Mouse (Mus musculus) embryonic facial prominence, embryonic 13.5 days (tissue): Measurements from ENCODE around the gene Phf5a. TPM values are rescaled to one million over a fixed set of nuclear protein-coding genes. Genes with fewer than 3 reads are reported as not detected.

Source experiments
- ATAC-seq: fragments of 200-750 bp; cut with Nextera tagmentation; 2 replicates; pipeline ENCODE4 v1.8.0; 2017; ENCODE audit warnings: low read depth; ENCODE audit not compliant: insufficient number of reproducible peaks, insufficient read depth, low FRiP score, low TSS enrichment
- H3K27ac ChIP-seq: fragments of 300-500 bp; sonication (generic); 2 replicates; pipeline ENCODE4 v1.5.1; 2015; ENCODE audit warnings: moderate library complexity, mild to moderate bottlenecking, inconsistent platforms
- H3K27me3 ChIP-seq: fragments of 300-500 bp; sonication (generic); 2 replicates; pipeline ENCODE4 v1.6.1; 2015; ENCODE audit warnings: mild to moderate bottlenecking, inconsistent platforms
- H3K36me3 ChIP-seq: fragments of 300-500 bp; sonication (generic); 2 replicates; pipeline ENCODE4 v1.6.1; 2015; ENCODE audit warnings: mild to moderate bottlenecking, inconsistent platforms
- H3K4me1 ChIP-seq: fragments of 300-500 bp; sonication (generic); 2 replicates; pipeline ENCODE4 v1.6.1; 2015; ENCODE audit warnings: inconsistent platforms
- H3K4me2 ChIP-seq: fragments of 300-500 bp; sonication (generic); 2 replicates; pipeline ENCODE4 v1.6.1; 2015; ENCODE audit warnings: moderate library complexity, mild to moderate bottlenecking, inconsistent platforms
- H3K4me3 ChIP-seq: fragments of 300-500 bp; sonication (generic); 2 replicates; pipeline ENCODE4 v1.5.1; 2015; ENCODE audit warnings: mild to moderate bottlenecking, inconsistent platforms
- H3K9ac ChIP-seq: fragments of 300-500 bp; sonication (generic); 2 replicates; pipeline ENCODE4 v1.6.1; 2015; ENCODE audit warnings: mild to moderate bottlenecking, inconsistent platforms
- H3K9me3 ChIP-seq: fragments of 300-500 bp; sonication (generic); 2 replicates; pipeline ENCODE4 v1.6.1; 2016; ENCODE audit warnings: inconsistent platforms
- WGBS: fragments of 180-500 bp; shearing (Covaris S2); methylation state at CpG from one replicate; pipeline ENCODE4 v1.1.7; 2015; ENCODE audit warnings: mixed read lengths; 5-methylcytosine and 5-hydroxymethylcytosine counted together
- polyA plus RNA-seq: library from polyadenylated mRNA; unstranded; fragments of >200 nt; fragmentation: Nextera tagmentation; extraction: Ambion mirVana; gene quantifications from 2 replicates; pipeline ENCODE4 v1.2.1, GENCODE M21; 2015

Gene Phf5a
- polyA plus RNA-seq, 1 experiment from 2014 or later: 172 TPM

GRCm38 (mm10) chr15:81904939-81905338 is 33.2 kb upstream of the Phf5a start:
- WGBS: 34% methylated on average over 2 of the region's 2 CpGs

GRCm38 (mm10) chr15:81898751-81899150 is 27.0 kb upstream of the Phf5a start:
- ATAC-seq: no peak
- 93% methylated on average over 2 of the region's 2 CpGs for WGBS

More at GRCm38 (mm10) chr15:81904939-81905338, 33.2 kb upstream of the Phf5a start:
- Histone ChIP-seq H3K9me3 (no peaks in the 10 kb centered on the region), H3K27ac (no peak overlapping the region), H3K4me2 (no peak overlapping the region), H3K27me3 (no peaks in the 10 kb centered on the region), H3K36me3 (peaks cover 96% of the 10 kb centered on the region), H3K9ac (no peak overlapping the region), H3K4me1 (no peaks in the 10 kb centered on the region), H3K4me3 (no peak overlapping the region)
- no peak for ATAC-seq

GRCm38 (mm10) chr15:81897607-81898285 is 26.0 kb upstream of the Phf5a start:
- Histone ChIP-seq H3K36me3 (peaks cover 87% of the 10 kb centered on the region), H3K9me3 (no peaks in the 10 kb centered on the region), H3K4me2 (no peak overlapping the region), H3K4me3 (no peak overlapping the region), H3K9ac (no peak overlapping the region), H3K27me3 (no peaks in the 10 kb centered on the region), H3K27ac (no peak overlapping the region), H3K4me1 (no peaks in the 10 kb centered on the region)
- no peak for ATAC-seq
- WGBS: 91% methylated on average over 5 of the region's 5 CpGs

More at GRCm38 (mm10) chr15:81898751-81899150, 27.0 kb upstream of the Phf5a start:
- no peak overlapping the region for H3K9ac ChIP-seq
- no peak overlapping the region for H3K27ac ChIP-seq
- H3K27me3 ChIP-seq: no peaks in the 10 kb centered on the region
- no peak overlapping the region for H3K4me2 ChIP-seq
- H3K36me3 ChIP-seq: peaks cover 90% of the 10 kb centered on the region
- no peaks in the 10 kb centered on the region for H3K4me1 ChIP-seq
- no peak overlapping the region for H3K4me3 ChIP-seq
- H3K9me3 ChIP-seq: no peaks in the 10 kb centered on the region

GRCm38 (mm10) chr15:81896407-81896806 is 24.7 kb upstream of the Phf5a start:
- Histone ChIP-seq H3K36me3 (peaks cover 85% of the 10 kb centered on the region), H3K4me1 (no peaks in the 10 kb centered on the region), H3K4me3 (no peak overlapping the region), H3K27me3 (no peaks in the 10 kb centered on the region), H3K9ac (peak overlapping the region; percentile 36; the same call in 1 of the 2 replicates), H3K9me3 (no peaks in the 10 kb centered on the region), H3K4me2 (no peak overlapping the region), H3K27ac (no peak overlapping the region)
- WGBS: 87% methylated on average over 2 of the region's 2 CpGs
- ATAC-seq: no peak

- no peak overlapping the region for H3K9ac ChIP-seq
- no peak overlapping the region for H3K4me3 ChIP-seq
- H3K9me3 ChIP-seq: no peaks in the 10 kb centered on the region
- no peak overlapping the region for H3K27ac ChIP-seq
- WGBS: 89% methylated on average over 1 of the region's 1 CpGs
- H3K36me3 ChIP-seq: peaks cover 88% of the 10 kb centered on the region
- no peak for ATAC-seq
- H3K4me1 ChIP-seq: no peaks in the 10 kb centered on the region
- H3K4me2 ChIP-seq: no peak overlapping the region
- H3K27me3 ChIP-seq: no peaks in the 10 kb centered on the region
These were observed 22.3 kb upstream of the Phf5a start for GRCm38 (mm10) chr15:81894002-81894401.

GRCm38 (mm10) chr15:81891822-81892580 is 20.3 kb upstream of the Phf5a start:
- Histone ChIP-seq H3K36me3 (peaks cover 87% of the 10 kb centered on the region), H3K4me1 (no peaks in the 10 kb centered on the region), H3K27me3 (no peaks in the 10 kb centered on the region), H3K9me3 (no peaks in the 10 kb centered on the region), H3K4me3 (no peak overlapping the region), H3K4me2 (no peak overlapping the region), H3K9ac (no peak overlapping the region), H3K27ac (no peak overlapping the region)
- 93% methylated on average over 8 of the region's 8 CpGs for WGBS
- no peak for ATAC-seq

- Histone ChIP-seq H3K9me3 (no peaks in the 10 kb centered on the region), H3K36me3 (peaks cover 80% of the 10 kb centered on the region), H3K4me2 (no peak overlapping the region), H3K4me3 (no peak overlapping the region), H3K27me3 (no peaks in the 10 kb centered on the region), H3K9ac (no peak overlapping the region), H3K27ac (no peak overlapping the region), H3K4me1 (no peaks in the 10 kb centered on the region)
- 91% methylated on average over 7 of the region's 7 CpGs for WGBS
- ATAC-seq: no peak
These were observed 19.6 kb upstream of the Phf5a start for GRCm38 (mm10) chr15:81891140-81891802.

GRCm38 (mm10) chr15:81889175-81889574 is 17.5 kb upstream of the Phf5a start:
- ATAC-seq: no peak
- Histone ChIP-seq H3K4me3 (no peak overlapping the region), H3K27ac (no peak overlapping the region), H3K9ac (no peak overlapping the region), H3K27me3 (no peaks in the 10 kb centered on the region), H3K4me2 (no peak overlapping the region), H3K4me1 (no peaks in the 10 kb centered on the region), H3K9me3 (no peaks in the 10 kb centered on the region), H3K36me3 (peaks cover 62% of the 10 kb centered on the region)
- WGBS: 92% methylated on average over 7 of the region's 7 CpGs

GRCm38 (mm10) chr15:81886795-81887550 is 15.3 kb upstream of the Phf5a start:
- no peaks in the 10 kb centered on the region for H3K9me3 ChIP-seq
- H3K4me1 ChIP-seq: no peaks in the 10 kb centered on the region
- H3K36me3 ChIP-seq: peaks cover 45% of the 10 kb centered on the region
- no peak overlapping the region for H3K4me3 ChIP-seq
- H3K27ac ChIP-seq: no peak overlapping the region
- H3K4me2 ChIP-seq: no peak overlapping the region
- no peaks in the 10 kb centered on the region for H3K27me3 ChIP-seq
- 89% methylated on average over 6 of the region's 6 CpGs for WGBS
- no peak for ATAC-seq
- no peak overlapping the region for H3K9ac ChIP-seq

GRCm38 (mm10) chr15:81885418-81885934 is 13.8 kb upstream of the Phf5a start:
- no peaks in the 10 kb centered on the region for H3K4me1 ChIP-seq
- no peaks in the 10 kb centered on the region for H3K27me3 ChIP-seq
- no peak overlapping the region for H3K4me3 ChIP-seq
- H3K9ac ChIP-seq: no peak overlapping the region
- peaks cover 32% of the 10 kb centered on the region for H3K36me3 ChIP-seq
- 82% methylated on average over 3 of the region's 3 CpGs for WGBS
- H3K9me3 ChIP-seq: no peaks in the 10 kb centered on the region
- H3K4me2 ChIP-seq: no peak overlapping the region
- ATAC-seq: no peak
- no peak overlapping the region for H3K27ac ChIP-seq

GRCm38 (mm10) chr15:81882348-81882747 is 10.6 kb upstream of the Phf5a start:
- 95% methylated on average over 3 of the region's 3 CpGs for WGBS
- Histone ChIP-seq H3K4me3 (no peak overlapping the region), H3K4me2 (no peak overlapping the region), H3K27ac (no peak overlapping the region), H3K9me3 (no peaks in the 10 kb centered on the region), H3K27me3 (no peaks in the 10 kb centered on the region), H3K9ac (no peak overlapping the region), H3K4me1 (peaks cover 6% of the 10 kb centered on the region; the same call in 1 of the 2 replicates), H3K36me3 (0 out of 2 replicates have a peak, but pooled peaks cover 2% of the 10 kb centered on the region)
- no peak for ATAC-seq
